Mouse (Mus musculus) lung, adult 18-20 months (tissue): ENCODE data around the gene Ddx50.
"Not testable (repeated sequence)": the region's sequence is repeated elsewhere in the genome, so short reads cannot be mapped to it uniquely, and the experiment has no call there.

Experiments
- DNase-seq, 2 experiments: peaks; one replicate each; pipeline ENCODE4 v3.0.0; 2022; ENCODE audit warnings: mixed read lengths in 2 of 2

Gene Ddx50

DNA sequence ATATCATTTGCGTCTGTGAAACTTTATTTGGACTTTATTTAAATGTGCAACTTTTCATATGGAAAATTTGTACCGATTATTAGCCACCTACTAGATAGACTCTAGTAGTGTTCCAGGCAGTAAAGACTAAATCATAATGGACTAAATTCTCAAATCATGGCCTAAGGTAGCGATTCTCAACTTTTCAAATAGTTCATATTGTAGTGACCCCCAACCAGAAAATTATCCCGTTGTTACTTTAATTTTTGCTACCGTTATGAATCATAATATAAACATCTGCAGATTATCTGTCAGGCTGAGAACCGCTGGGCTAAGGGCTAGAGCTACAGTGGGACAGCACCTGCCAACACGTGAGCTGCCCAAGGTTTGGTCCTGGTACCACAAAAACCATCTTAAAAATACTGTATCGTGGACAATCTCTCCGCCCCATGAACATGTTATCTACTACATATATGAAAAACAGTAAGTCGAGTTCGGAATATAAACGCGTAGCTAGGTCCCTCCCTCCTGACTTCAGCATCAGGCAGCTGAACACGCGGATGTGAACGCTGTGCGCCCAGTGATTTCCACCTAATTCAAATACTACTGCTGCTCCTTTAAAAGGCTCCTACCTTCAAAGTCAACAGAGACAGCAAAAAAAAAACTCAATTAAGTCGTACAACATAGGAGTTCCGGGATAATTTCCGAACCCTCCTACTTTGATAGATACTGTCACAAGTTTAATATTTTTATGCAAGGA is 49.8 kb downstream of the Ddx50 start:
- DNase-seq, result no peak

DNA sequence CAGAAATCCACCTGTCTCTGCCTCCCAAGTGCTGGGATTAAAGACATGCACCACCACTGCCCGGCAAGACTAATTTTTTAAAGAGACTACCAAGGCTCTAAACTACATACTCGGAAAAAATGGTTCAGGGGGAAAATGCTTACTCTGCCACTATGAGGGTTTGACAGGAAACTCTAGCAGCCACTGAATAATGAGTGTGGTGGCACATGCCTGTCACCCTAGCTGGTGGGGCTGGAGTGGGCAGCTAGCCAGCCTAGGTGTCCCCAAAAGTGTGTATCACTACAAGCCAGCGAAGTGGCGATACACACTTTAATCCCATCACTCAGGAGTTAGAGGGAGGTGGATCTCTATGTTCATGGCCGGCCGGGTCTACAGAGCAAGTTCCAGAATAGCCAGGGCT is 51.0 kb downstream of the Ddx50 start:
- DNase-seq, result no peak

DNA sequence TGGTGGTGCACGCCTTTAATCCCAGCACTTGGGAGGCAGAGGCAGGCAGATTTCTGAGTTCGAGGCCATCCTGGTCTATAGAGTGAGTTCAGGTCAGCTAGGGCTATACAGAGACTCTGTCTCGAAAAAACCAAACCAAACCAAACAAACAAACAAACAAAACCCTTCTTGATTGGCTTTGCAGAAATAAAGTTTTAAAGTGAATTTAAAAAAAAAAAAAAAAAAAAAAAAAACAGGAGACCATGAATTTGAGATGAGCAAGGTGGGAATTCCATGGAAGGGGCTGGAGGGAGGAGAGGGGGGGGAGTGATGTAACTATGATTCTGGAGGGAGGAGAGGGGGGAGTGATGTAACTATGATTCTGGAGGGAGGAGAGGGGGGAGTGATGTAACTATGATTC is 51.7 kb downstream of the Ddx50 start:
- not testable (repeated sequence) for DNase-seq

DNA sequence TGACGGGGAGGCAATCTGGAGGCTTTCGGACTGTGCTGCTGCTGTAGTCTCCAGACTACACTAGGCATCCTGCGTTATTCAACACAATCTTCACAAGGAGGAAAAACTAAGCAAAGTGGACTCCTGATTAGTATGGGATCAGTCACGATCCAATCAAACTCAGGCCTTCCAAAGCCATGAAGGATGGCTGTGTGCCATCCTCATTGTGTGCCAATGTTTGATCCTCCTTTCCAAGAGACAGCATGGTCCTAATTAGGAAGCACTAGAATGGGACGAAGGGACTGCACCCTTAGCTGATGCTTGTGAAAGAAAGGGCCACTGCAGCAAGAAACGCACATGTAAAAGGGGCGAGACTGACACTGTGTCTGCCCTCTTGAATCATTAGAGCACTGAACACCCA is 58.5 kb downstream of the Ddx50 start:
- DNase-seq, result no peak

DNA sequence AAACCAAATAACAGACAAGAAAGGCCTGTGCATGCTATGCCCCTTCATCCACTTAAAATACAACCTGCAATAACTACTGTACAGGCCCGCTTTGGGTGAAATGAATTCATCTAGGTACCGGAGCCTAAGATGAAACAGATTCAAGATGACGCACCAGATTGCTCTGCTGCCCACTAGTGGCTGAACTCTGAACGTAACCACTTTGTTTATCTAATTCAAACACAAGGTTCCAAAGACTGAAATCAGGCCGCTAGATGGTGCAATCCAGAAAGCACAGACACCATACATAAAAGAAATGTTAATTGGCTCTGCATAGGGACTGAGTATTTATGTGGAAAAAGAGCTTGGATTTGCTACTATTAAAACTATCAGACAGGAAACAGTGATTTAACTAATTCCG is 60.8 kb downstream of the Ddx50 start:
- DNase-seq, result peak; percentile 82 to 91

DNA sequence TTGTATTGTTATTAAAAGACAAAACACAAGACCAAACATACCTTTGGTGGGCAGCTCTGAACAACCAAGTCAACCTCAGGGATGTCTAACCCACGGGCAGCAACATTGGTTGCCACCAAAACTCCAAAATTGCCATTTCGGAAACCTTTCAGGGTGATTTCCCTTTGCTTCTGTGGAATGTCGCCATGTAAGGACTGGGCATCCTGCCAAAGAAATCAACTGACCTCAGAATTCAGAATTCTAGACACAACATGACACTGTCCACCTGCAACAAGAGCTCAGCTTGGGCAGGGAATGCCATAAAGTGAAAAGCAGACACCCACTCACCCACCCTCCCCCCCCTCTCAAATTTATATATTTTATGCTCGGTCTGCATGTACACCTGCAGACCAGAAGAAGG is 62.4 kb downstream of the Ddx50 start:
- DNase-seq, result no peak

DNA sequence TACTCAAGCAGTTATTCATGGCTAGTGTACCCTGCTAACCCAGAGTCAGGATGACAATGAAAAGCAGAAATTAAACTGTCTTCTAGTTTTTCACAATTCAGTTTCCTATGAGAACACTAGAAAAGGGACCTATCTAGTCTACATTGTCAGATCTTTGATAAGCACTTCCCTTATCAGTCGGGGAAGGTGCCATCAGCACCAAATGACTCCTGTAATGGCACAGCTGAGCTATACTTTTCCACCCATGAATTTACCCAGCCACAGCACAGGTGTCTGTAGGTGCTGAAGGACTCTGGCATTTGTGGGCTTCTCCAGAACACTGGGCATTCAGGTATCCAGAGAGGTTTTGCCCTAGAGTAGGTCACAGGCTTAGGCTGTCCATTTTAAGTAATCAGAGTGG is 67.8 kb downstream of the Ddx50 start:
- DNase-seq, result no peak

DNA sequence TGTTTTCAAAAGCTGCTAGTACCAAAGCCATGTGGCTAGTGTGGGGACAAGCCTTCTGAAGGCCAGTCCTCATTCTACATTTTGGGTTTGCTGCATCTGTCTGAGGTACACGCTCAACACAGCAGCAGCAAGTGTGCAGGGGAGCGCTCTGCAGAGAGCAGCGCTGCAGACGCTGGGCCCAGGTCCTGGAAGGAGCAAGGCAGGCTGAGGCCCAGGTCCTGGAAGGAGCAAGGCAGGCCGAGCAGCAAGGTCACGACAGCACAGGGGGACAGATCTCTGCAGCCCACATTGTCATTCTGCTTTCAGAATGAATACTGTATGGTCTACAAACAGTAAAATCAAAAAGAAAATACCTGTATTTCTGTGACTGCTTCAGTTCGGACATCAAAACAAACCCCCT is 68.3 kb downstream of the Ddx50 start:
- DNase-seq, result no peak

DNA sequence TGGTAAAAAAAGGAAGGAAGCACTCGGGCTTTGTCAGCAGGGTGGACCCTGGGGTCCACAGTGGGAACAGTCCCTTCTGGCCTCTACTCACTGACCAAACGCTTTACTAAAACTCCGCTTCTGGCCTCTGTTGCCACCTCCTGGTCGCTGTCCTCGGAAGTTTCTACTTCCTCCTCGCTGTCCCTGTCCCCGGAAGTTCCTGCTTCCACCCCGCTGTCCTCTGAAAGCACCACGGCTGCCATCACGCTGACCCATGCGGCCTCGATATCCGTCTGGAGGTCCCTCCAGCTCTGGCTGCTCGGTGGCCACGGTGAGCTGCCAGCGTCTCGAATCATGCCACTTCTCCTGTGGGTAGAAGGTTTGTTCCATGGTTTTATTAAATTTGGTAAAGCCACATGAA is 68.8 kb downstream of the Ddx50 start:
- no peak for DNase-seq

DNA sequence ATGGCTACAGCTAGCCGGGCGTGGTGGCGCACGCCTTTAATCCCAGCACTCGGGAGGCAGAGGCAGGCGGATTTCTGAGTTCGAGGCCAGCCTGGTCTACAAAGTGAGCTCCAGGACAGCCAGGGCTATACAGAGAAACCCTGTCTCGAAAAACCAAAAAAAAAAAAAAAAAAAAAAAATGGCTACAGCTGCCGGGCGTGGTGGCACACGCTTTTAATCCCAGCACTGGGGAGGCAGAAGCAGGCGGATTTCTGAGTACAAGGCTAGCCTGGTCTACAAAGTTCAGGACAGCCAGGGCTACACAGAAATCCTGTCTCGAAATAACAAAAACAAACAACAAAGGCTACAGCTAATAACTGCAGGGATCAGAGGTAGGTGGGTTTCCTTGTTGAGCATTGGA is 71.9 kb downstream of the Ddx50 start:
- not testable (repeated sequence) for DNase-seq

DNA sequence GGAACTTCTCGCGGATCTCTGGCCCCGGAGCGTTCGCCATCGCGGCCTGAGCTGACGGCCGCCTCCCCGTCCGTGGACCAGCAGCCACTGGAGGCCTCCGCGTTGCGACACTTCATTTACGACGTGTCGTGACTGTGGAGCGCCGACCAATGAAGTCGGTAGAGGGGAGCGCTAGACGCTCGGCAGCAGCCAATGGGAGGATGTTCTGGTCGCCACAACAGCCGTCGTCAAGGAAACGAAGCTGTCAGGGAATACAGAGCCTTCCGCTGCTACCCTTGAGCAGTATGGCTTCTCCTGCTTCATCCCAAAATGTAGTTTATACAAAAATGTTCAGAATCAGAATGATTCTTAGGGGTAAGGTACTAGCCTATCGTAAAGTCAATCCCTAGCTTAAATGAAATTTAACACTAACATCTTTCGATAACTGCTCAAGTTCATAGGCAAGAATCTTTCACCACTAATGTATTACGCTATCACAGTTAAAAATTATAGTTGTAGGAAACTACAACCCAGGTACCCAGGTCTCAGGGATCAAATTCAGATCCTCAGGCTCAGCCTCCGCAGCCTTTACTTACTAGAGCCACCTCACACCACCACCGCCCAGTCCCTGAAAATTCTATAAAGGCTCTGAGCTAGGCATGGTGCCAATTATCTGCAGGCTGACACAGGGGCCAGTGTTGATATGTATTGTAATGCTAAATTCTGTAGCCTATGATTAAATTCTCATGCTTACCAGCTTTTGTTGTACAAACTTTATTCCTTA is 72.5 kb downstream of the Ddx50 start, which contains the start of gene Kif1bp:
TSS of gene Kif1bp (minus strand) at position 120 of the 763 bp plus-strand sequence.
- peak; percentile 98 to 99 for DNase-seq

DNA sequence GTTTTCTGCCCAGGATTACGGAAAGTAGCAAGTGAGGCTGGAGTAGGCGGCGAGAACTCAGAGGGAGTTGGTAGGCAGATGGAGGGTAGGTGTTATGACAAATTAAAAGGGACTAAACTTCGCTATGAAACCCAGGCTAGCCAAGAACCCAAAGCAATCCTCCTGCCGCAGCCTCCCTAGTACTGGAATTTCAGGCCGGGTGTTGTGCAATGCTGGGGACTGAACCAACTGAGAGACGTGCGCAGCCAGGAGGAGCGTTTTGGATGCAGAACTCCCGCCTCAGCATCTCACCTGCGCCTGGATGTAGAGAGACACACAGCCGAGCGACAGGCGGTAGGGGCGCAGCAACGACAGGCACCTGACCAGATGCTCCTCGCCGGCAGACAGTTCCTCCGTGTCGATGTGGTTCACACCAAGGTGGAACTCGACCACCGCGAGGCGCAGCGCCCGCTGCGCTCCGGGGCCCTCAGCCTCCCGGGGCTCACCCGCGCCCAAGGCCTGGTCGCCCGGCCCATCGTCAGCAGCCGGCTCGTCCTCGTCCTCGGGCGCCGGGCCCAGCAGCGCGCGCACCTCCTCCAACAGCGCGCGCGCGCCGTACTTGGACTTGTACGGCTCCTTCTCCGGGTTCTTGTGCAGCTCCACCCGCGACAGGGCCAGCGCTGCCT is 73.2 kb downstream of the Ddx50 start:
- DNase-seq, result no peak

DNA sequence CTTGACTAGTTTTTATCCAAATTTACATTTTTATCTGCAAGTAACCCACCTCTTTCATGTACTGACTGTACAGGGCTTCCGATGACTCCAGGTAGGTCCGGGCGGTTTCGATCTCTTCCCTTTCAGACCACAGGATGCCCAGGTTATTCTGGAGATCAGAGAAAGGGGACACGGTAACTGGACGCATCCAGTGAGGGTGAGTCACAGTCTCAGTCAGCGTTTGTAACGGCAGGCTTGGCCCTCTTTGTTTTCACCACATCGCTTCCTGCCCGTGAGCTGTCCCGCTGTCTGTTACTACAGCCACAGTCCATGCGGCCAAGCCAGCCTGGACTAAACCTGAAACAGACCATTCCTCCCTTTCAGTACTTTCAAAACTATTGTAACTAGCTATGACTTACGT is 76.0 kb downstream of the Ddx50 start:
- DNase-seq, result no peak

DNA sequence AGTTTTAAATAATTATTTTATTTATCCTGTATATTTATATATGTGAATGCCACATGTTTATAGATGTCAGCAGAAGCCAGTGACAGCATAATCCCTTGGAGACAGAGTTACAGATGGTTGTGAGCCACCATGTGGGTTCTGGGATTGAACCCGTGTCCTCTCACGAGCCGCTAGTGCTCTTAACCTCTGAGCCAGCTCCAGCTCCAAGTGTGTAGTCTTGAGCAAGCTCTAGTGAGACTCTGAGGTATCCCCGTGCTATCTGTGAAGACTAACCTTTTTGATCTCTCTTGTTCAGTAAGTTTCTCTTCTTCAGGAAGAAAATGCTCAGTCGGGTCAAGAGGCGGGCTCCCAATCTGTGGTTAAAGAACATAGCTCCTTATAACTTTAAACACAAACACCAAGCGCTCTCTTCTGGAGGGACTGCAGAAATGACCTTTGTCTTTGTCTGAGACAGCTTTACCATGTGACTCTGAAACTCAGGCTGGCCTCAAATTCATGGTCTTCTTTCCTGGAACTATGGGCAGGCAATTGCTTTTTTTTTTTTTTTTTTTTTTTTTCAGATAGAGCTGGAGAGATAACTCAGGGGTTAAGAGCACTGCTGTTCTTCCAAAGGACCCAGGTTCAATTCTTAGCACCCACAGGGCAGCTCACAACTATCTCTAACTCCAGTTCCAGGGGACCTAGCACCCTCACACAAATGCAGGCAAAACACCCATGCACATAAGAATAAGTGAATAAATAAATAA is 80.7 kb downstream of the Ddx50 start:
- no peak for DNase-seq

DNA sequence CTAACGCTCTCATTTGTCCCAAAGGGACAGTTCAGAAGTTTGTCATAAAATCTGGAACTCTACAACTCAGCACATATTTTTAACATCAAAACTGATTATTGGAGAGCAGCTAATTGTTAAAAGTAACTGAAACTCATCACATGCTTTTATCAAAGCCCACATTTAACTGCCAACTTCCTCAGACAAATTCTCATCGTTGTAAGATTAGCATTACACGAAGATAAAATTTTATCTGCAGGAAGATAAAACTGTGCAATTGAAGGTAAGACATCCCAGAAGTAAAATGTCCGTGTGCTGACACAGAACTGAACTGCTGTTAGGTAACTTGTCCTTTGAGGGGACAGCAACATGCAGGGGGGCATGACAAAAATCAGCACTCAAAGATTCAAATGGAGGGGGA is 82.2 kb downstream of the Ddx50 start:
- DNase-seq, result no peak
